Mouse (Mus musculus) embryonic fibroblast, embryonic 13.5 days (primary cell): ENCODE data around the gene 2010005H15Rik.

Experiments
- CTCF ChIP-seq: IDR thresholded peaks from 2 replicates; pipeline ENCODE4 v1.5.1; 2011; ENCODE audit warnings: mild to moderate bottlenecking, control low read depth, low read length, moderate library complexity, borderline replicate concordance; ENCODE audit not compliant: insufficient read depth
- POLR2A ChIP-seq: IDR thresholded peaks from 2 replicates; pipeline ENCODE4 v1.6.1; 2011; ENCODE audit warnings: low read depth, mild to moderate bottlenecking, control low read depth, low read length, moderate library complexity

DNA sequence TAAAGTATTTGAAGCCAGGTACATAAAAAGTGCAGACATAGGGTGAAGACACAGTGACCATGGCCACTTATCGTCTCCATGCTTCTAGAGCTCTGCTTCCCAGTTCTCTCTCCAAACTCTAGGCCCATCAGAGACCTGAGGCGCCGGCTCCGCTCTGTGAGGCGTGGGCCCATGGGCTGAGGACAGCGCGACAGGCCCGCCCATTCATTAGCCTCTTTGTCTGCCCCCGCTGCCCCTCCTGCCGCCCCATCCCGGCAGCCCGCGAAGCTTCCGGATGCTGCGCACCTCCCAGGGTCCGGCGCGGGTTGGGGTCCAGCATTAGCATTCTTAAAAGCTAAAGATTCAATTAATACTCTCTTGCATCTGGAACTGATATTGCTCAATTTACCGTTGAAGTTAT is 22.0 kb upstream of the 2010005H15Rik start:
- TF ChIP-seq CTCF (no peak), POLR2A (no peak)
